Mouse (Mus musculus) MEL (cell line): ENCODE results near the gene Abcc6. TPM values are rescaled to one million over a fixed set of nuclear protein-coding genes. Genes with fewer than 3 reads are reported as not detected.

Source experiments
- DNase-seq: peaks from one replicate; pipeline ENCODE4 v3.0.0; 2011; ENCODE audit warnings: low read depth, low spot score
- H3K27ac ChIP-seq: 2 replicates; pipeline ENCODE4 v1.5.1; 2012; ENCODE audit warnings: low read depth, mild to moderate bottlenecking, control low read depth, low read length, moderate library complexity; ENCODE audit not compliant: control insufficient read depth
- H3K27me3 ChIP-seq, 2 experiments: fragments of 150-350 bp in 1 of 2; sonication (generic) in 1 of 2; 2 replicates each; pipeline ENCODE4 v1.6.1; 2012; ENCODE audit warnings: low read length in 2 of 2, mild to moderate bottlenecking in 2 of 2, improper control_type of control experiment in 1 of 2, moderate library complexity in 1 of 2; ENCODE audit not compliant: insufficient read depth in 2 of 2, control insufficient read depth in 1 of 2
- H3K36me3 ChIP-seq, 2 experiments: 2 replicates each; pipeline ENCODE4 v1.6.1; 2012 to 2014; ENCODE audit warnings: low read length in 2 of 2, improper control_type of control experiment in 1 of 2, inconsistent platforms in 1 of 2, mild to moderate bottlenecking in 1 of 2; ENCODE audit not compliant: insufficient read depth in 2 of 2, control insufficient read depth in 1 of 2
- H3K4me1 ChIP-seq, 2 experiments: fragments of 150-350 bp in 1 of 2; sonication (generic) in 1 of 2; 2 replicates each; pipeline ENCODE4 v1.6.1; 2012; ENCODE audit warnings: low read length in 2 of 2, improper control_type of control experiment in 1 of 2, mild to moderate bottlenecking in 1 of 2; ENCODE audit not compliant: insufficient read depth in 2 of 2, control insufficient read depth in 1 of 2
- H3K4me3 ChIP-seq, 2 experiments: fragments of 150-350 bp in 1 of 2; sonication (generic) in 1 of 2; 2 replicates each; pipeline ENCODE4 v1.5.1; 2012; ENCODE audit warnings: low read depth in 2 of 2, low read length in 2 of 2, mild to moderate bottlenecking in 2 of 2, moderate library complexity in 2 of 2, control low read depth in 1 of 2, improper control_type of control experiment in 1 of 2; ENCODE audit not compliant: control insufficient read depth in 1 of 2, insufficient read depth in 1 of 2
- H3K79me2 ChIP-seq: 2 replicates; pipeline ENCODE4 v1.6.1; 2012; ENCODE audit warnings: mild to moderate bottlenecking, low read length, moderate library complexity; ENCODE audit not compliant: control insufficient read depth, poor library complexity, insufficient read depth
- H3K9ac ChIP-seq: 2 replicates; pipeline ENCODE4 v1.6.1; 2012; ENCODE audit warnings: low read depth, mild to moderate bottlenecking, control low read depth, low read length, moderate library complexity; ENCODE audit not compliant: control insufficient read depth, poor library complexity, severe bottlenecking
- H3K9me3 ChIP-seq: fragments of 150-350 bp; sonication (generic); replicated peaks from 2 replicates; pipeline ENCODE4 v1.6.1; 2012; ENCODE audit warnings: mild to moderate bottlenecking, low read length, improper control_type of control experiment, moderate library complexity; ENCODE audit not compliant: insufficient read depth
- CHD1 ChIP-seq: IDR thresholded peaks from 2 replicates; pipeline ENCODE4 v1.6.1; 2012; ENCODE audit warnings: low read depth, mild to moderate bottlenecking, inconsistent platforms, low read length, improper control_type of control experiment
- ETS1 ChIP-seq: IDR thresholded peaks from 2 replicates; pipeline ENCODE4 v1.6.1; 2012; ENCODE audit warnings: low read depth, mild to moderate bottlenecking, inconsistent platforms, low read length, improper control_type of control experiment, moderate library complexity
- GATA1 ChIP-seq: IDR thresholded peaks from 2 replicates; pipeline ENCODE4 v1.6.1; 2011; ENCODE audit warnings: low read depth, low read length, improper control_type of control experiment
- KAT2A ChIP-seq: conservative IDR thresholded peaks from 2 replicates; pipeline ENCODE4 v1.6.1; 2012; ENCODE audit warnings: low read depth, low read length, improper control_type of control experiment, inconsistent platforms
- MAFK ChIP-seq: IDR thresholded peaks from 2 replicates; pipeline ENCODE4 v1.6.1; 2011; ENCODE audit warnings: low read depth, mild to moderate bottlenecking, low read length, improper control_type of control experiment, borderline replicate concordance
- MAX ChIP-seq: IDR thresholded peaks from 2 replicates; pipeline ENCODE4 v1.6.1; 2011; ENCODE audit warnings: low read length, improper control_type of control experiment
- MAZ ChIP-seq: IDR thresholded peaks from 2 replicates; pipeline ENCODE4 v1.6.1; 2012; ENCODE audit warnings: low read depth, mild to moderate bottlenecking, inconsistent platforms, low read length, improper control_type of control experiment
- MXI1 ChIP-seq: IDR thresholded peaks from 2 replicates; pipeline ENCODE4 v1.6.1; 2011; ENCODE audit warnings: mild to moderate bottlenecking, low read depth, low read length, improper control_type of control experiment
- MYC ChIP-seq: IDR thresholded peaks from 2 replicates; pipeline ENCODE4 v1.6.1; 2011; ENCODE audit warnings: low read depth, mild to moderate bottlenecking, low read length, improper control_type of control experiment, moderate library complexity
- NELFE ChIP-seq: IDR thresholded peaks from 2 replicates; pipeline ENCODE4 v1.6.1; 2011; ENCODE audit warnings: low read depth, low read length, improper control_type of control experiment
- POLR2A ChIP-seq, 2 experiments: IDR thresholded peaks; 2 replicates each; pipeline ENCODE4 v1.6.1; 2011 to 2012; ENCODE audit warnings: low read length in 2 of 2, mild to moderate bottlenecking in 2 of 2, control low read depth in 1 of 2, improper control_type of control experiment in 1 of 2, low read depth in 1 of 2, moderate library complexity in 1 of 2; ENCODE audit not compliant: control insufficient read depth in 1 of 2, insufficient read depth in 1 of 2, poor library complexity in 1 of 2
- POLR2AphosphoS2 ChIP-seq: IDR thresholded peaks from 2 replicates; pipeline ENCODE4 v1.6.1; 2011; ENCODE audit warnings: low read length, improper control_type of control experiment
- POLR2AphosphoS5 ChIP-seq: IDR thresholded peaks from 2 replicates; pipeline ENCODE4 v1.6.1; 2012; ENCODE audit warnings: low read depth, borderline replicate concordance, mild to moderate bottlenecking, inconsistent platforms, low read length, moderate library complexity, mixed read lengths
- RCOR1 ChIP-seq: IDR thresholded peaks from 2 replicates; pipeline ENCODE4 v1.6.1; 2012; ENCODE audit warnings: low read depth, mild to moderate bottlenecking, inconsistent platforms, low read length, improper control_type of control experiment
- SIN3A ChIP-seq: IDR thresholded peaks from 2 replicates; pipeline ENCODE4 v1.6.1; 2012; ENCODE audit warnings: low read length, improper control_type of control experiment, inconsistent platforms
- SMC3 ChIP-seq: IDR thresholded peaks from 2 replicates; pipeline ENCODE4 v1.6.1; 2011; ENCODE audit warnings: low read depth, low read length, improper control_type of control experiment
- TAL1 ChIP-seq: IDR thresholded peaks from 2 replicates; pipeline ENCODE4 v1.6.1; 2012; ENCODE audit warnings: mild to moderate bottlenecking, inconsistent platforms, low read length, moderate library complexity, mixed read lengths
- UBTF ChIP-seq: IDR thresholded peaks from 2 replicates; pipeline ENCODE4 v1.6.1; 2012; ENCODE audit warnings: low read depth, mild to moderate bottlenecking, inconsistent platforms, low read length, improper control_type of control experiment, moderate library complexity, borderline replicate concordance; ENCODE audit not compliant: insufficient read depth
- ZNF384 ChIP-seq: IDR thresholded peaks from 2 replicates; pipeline ENCODE4 v1.6.1; 2012; ENCODE audit warnings: low read depth, mild to moderate bottlenecking, inconsistent platforms, low read length, improper control_type of control experiment
- polyA plus RNA-seq, 2 experiments: library from polyadenylated mRNA; stranded (reverse) in 1 of 2; unstranded in 1 of 2; fragments of >175 nt in 1 of 2; fragments of >200 nt in 1 of 2; gene quantifications; 2 replicates each; pipeline versions ENCODE4 v1.2.1 to v1.2.4; 2012; ENCODE audit warnings: low replicate concordance in 2 of 2, low read depth in 1 of 2; ENCODE audit not compliant: insufficient read length in 2 of 2, insufficient read depth in 1 of 2, missing spikeins in 1 of 2
- total RNA-seq: library from RNA; depleted of rRNA; stranded (reverse); fragments of 300-350 nt; gene quantifications from 2 replicates; pipeline ENCODE4 v1.2.3, GENCODE M21; 2012

The Abcc6 gene
- total and polyA plus RNA-seq, 3 experiments = 0.04 to 0.12 TPM; not detected in 1

GRCm38 (mm10) chr7:46035468-46035867, 5.4 kb upstream of the Abcc6 start (continued):
- no peak for TF ChIP-seq UBTF
- TF ChIP-seq ETS1 = 0 out of 2 replicates have a peak, but pooled peaks have one; percentile 56
- TF ChIP-seq MAFK = no peak
- peak; percentile 80 for TF ChIP-seq GATA1
- peak; percentile 76 for TF ChIP-seq TAL1
- no peak for TF ChIP-seq SMC3
- 0 out of 2 replicates have a peak, but pooled peaks have one; percentile 17 for TF ChIP-seq RCOR1
- TF ChIP-seq ZNF384 = peak; percentile 61
- TF ChIP-seq POLR2AphosphoS5 = no peak
- peak; percentile 87 for TF ChIP-seq SIN3A
- TF ChIP-seq MAZ = no peak
- peak; percentile 33; the same call in 1 of the 2 replicates for TF ChIP-seq POLR2AphosphoS2
- TF ChIP-seq CHD1 = no peak; the same call in 1 of the 2 replicates
- TF ChIP-seq MAX = no peak
- TF ChIP-seq KAT2A = no peak
- peak; percentile 35; the same call in 1 of the 2 replicates for TF ChIP-seq NELFE
- no peak for TF ChIP-seq MYC

DNA sequence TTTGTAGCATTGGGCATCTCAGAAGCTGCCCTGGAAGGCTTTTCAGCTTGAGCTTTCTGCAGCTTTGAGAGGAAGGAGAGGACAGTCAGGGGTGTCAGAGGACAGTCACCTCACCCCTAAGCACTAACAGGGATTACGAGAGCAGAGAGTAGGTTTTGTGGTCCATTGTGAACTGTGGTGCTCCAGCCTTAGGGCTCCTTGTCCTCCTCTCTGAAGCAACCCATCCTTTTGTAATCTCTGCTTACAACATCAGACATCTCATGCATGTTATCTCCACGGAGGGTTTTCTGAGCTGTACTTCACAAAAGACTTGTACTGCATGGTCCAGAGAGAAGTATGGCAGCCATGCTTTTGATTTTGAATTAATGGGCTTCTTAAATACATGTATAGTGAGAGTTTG, 4.9 kb upstream of the Abcc6 start:
- H3K9me3 ChIP-seq = no peaks in the 10 kb centered on the region
- peaks cover 24% of the 10 kb centered on the region for H3K79me2 ChIP-seq
- H3K36me3 ChIP-seq = peaks cover 0 to 15% of the 10 kb centered on the region in 2 experiments; a peak in 3 of 4 replicates
- H3K27ac ChIP-seq = peak overlapping the region; percentile 84
- H3K9ac ChIP-seq = peak overlapping the region; percentile 96
- H3K4me1 ChIP-seq = peaks cover 5 to 20% of the 10 kb centered on the region in 2 experiments
- TF ChIP-seq UBTF (no peak), MXI1 (peak; percentile 31), POLR2A (IDR thresholded peaks at IDR 0.05; ENCODE audit: control insufficient read depth in 1 of 2, insufficient read depth in 1 of 2, low read depth in 1 of 2, low read length in 2 of 2, poor library complexity in 1 of 2) (no peak), RCOR1 (peak; percentile 24; the same call in 1 of the 2 replicates), TAL1 (no peak)
- peak overlapping the region; percentile 77 to 90 for H3K4me3 ChIP-seq
- no peaks in the 10 kb centered on the region for H3K27me3 ChIP-seq
- DNase-seq = peak; percentile 49
